Mouse (Mus musculus) MEL (cell line): ENCODE results near the gene Ndufb6. TPM values are rescaled to one million over a fixed set of nuclear protein-coding genes. Genes with fewer than 3 reads are reported as not detected.

Experiments
- DNase-seq: peaks from one replicate; pipeline ENCODE4 v3.0.0; 2011; ENCODE audit warnings: low read depth, low spot score
- H3K27ac ChIP-seq: 2 replicates; pipeline ENCODE4 v1.5.1; 2012; ENCODE audit warnings: low read depth, mild to moderate bottlenecking, control low read depth, low read length, moderate library complexity; ENCODE audit not compliant: control insufficient read depth
- H3K27me3 ChIP-seq, 2 experiments: fragments of 150-350 bp in 1 of 2; sonication (generic) in 1 of 2; 2 replicates each; pipeline ENCODE4 v1.6.1; 2012; ENCODE audit warnings: low read length in 2 of 2, mild to moderate bottlenecking in 2 of 2, improper control_type of control experiment in 1 of 2, moderate library complexity in 1 of 2; ENCODE audit not compliant: insufficient read depth in 2 of 2, control insufficient read depth in 1 of 2
- H3K36me3 ChIP-seq, 2 experiments: 2 replicates each; pipeline ENCODE4 v1.6.1; 2012 to 2014; ENCODE audit warnings: low read length in 2 of 2, improper control_type of control experiment in 1 of 2, inconsistent platforms in 1 of 2, mild to moderate bottlenecking in 1 of 2; ENCODE audit not compliant: insufficient read depth in 2 of 2, control insufficient read depth in 1 of 2
- H3K4me1 ChIP-seq, 2 experiments: fragments of 150-350 bp in 1 of 2; sonication (generic) in 1 of 2; 2 replicates each; pipeline ENCODE4 v1.6.1; 2012; ENCODE audit warnings: low read length in 2 of 2, improper control_type of control experiment in 1 of 2, mild to moderate bottlenecking in 1 of 2; ENCODE audit not compliant: insufficient read depth in 2 of 2, control insufficient read depth in 1 of 2
- H3K4me3 ChIP-seq, 2 experiments: fragments of 150-350 bp in 1 of 2; sonication (generic) in 1 of 2; 2 replicates each; pipeline ENCODE4 v1.5.1; 2012; ENCODE audit warnings: low read depth in 2 of 2, low read length in 2 of 2, mild to moderate bottlenecking in 2 of 2, moderate library complexity in 2 of 2, control low read depth in 1 of 2, improper control_type of control experiment in 1 of 2; ENCODE audit not compliant: control insufficient read depth in 1 of 2, insufficient read depth in 1 of 2
- H3K79me2 ChIP-seq: 2 replicates; pipeline ENCODE4 v1.6.1; 2012; ENCODE audit warnings: mild to moderate bottlenecking, low read length, moderate library complexity; ENCODE audit not compliant: control insufficient read depth, poor library complexity, insufficient read depth
- H3K9ac ChIP-seq: 2 replicates; pipeline ENCODE4 v1.6.1; 2012; ENCODE audit warnings: low read depth, mild to moderate bottlenecking, control low read depth, low read length, moderate library complexity; ENCODE audit not compliant: control insufficient read depth, poor library complexity, severe bottlenecking
- H3K9me3 ChIP-seq: fragments of 150-350 bp; sonication (generic); replicated peaks from 2 replicates; pipeline ENCODE4 v1.6.1; 2012; ENCODE audit warnings: mild to moderate bottlenecking, low read length, improper control_type of control experiment, moderate library complexity; ENCODE audit not compliant: insufficient read depth
- CHD1 ChIP-seq: IDR thresholded peaks from 2 replicates; pipeline ENCODE4 v1.6.1; 2012; ENCODE audit warnings: low read depth, mild to moderate bottlenecking, inconsistent platforms, low read length, improper control_type of control experiment
- CHD2 ChIP-seq: IDR thresholded peaks from 2 replicates; pipeline ENCODE4 v1.6.1; 2011; ENCODE audit warnings: low read length, improper control_type of control experiment
- CTCF ChIP-seq, 3 experiments: IDR thresholded peaks in 2 of 3; conservative IDR thresholded peaks in 1 of 3; 2 replicates each; pipeline ENCODE4 v1.5.1; 2011 to 2012; ENCODE audit warnings: low read length in 3 of 3, low read depth in 2 of 3, mild to moderate bottlenecking in 2 of 3, improper control_type of control experiment in 1 of 3, inconsistent platforms in 1 of 3, mixed read lengths in 1 of 3, moderate library complexity in 1 of 3; ENCODE audit not compliant: control insufficient read depth in 1 of 3, insufficient read depth in 1 of 3, poor library complexity in 1 of 3, severe bottlenecking in 1 of 3
- E2F4 ChIP-seq: IDR thresholded peaks from 2 replicates; pipeline ENCODE4 v1.6.1; 2011; ENCODE audit warnings: low read depth, low read length, improper control_type of control experiment, borderline replicate concordance
- ELF1 ChIP-seq: IDR thresholded peaks from 2 replicates; pipeline ENCODE4 v1.6.1; 2014; ENCODE audit warnings: low read depth, mild to moderate bottlenecking, inconsistent platforms, low read length, improper control_type of control experiment, moderate library complexity
- EP300 ChIP-seq, 2 experiments: IDR thresholded peaks; 2 replicates each; pipeline ENCODE4 v1.6.1; 2011; ENCODE audit warnings: improper control_type of control experiment in 2 of 2, low read length in 2 of 2, low read depth in 1 of 2, mild to moderate bottlenecking in 1 of 2
- ETS1 ChIP-seq: IDR thresholded peaks from 2 replicates; pipeline ENCODE4 v1.6.1; 2012; ENCODE audit warnings: low read depth, mild to moderate bottlenecking, inconsistent platforms, low read length, improper control_type of control experiment, moderate library complexity
- GATA1 ChIP-seq: IDR thresholded peaks from 2 replicates; pipeline ENCODE4 v1.6.1; 2011; ENCODE audit warnings: low read depth, low read length, improper control_type of control experiment
- HCFC1 ChIP-seq: IDR thresholded peaks from 2 replicates; pipeline ENCODE4 v1.6.1; 2012; ENCODE audit warnings: low read depth, mild to moderate bottlenecking, inconsistent platforms, low read length, improper control_type of control experiment, moderate library complexity
- KAT2A ChIP-seq: conservative IDR thresholded peaks from 2 replicates; pipeline ENCODE4 v1.6.1; 2012; ENCODE audit warnings: low read depth, low read length, improper control_type of control experiment, inconsistent platforms
- MAX ChIP-seq: IDR thresholded peaks from 2 replicates; pipeline ENCODE4 v1.6.1; 2011; ENCODE audit warnings: low read length, improper control_type of control experiment
- MEF2A ChIP-seq: IDR thresholded peaks from 2 replicates; pipeline ENCODE4 v1.6.1; 2014; ENCODE audit warnings: low read depth, mild to moderate bottlenecking, inconsistent platforms, low read length, improper control_type of control experiment; ENCODE audit not compliant: poor library complexity, insufficient replicate concordance, severe bottlenecking; ENCODE audit errors: extremely low read depth
- MXI1 ChIP-seq: IDR thresholded peaks from 2 replicates; pipeline ENCODE4 v1.6.1; 2011; ENCODE audit warnings: mild to moderate bottlenecking, low read depth, low read length, improper control_type of control experiment
- MYB ChIP-seq: IDR thresholded peaks from 2 replicates; pipeline ENCODE4 v1.6.1; 2011; ENCODE audit warnings: mild to moderate bottlenecking, low read depth, low read length, improper control_type of control experiment
- MYC ChIP-seq: IDR thresholded peaks from 2 replicates; pipeline ENCODE4 v1.6.1; 2011; ENCODE audit warnings: low read depth, mild to moderate bottlenecking, low read length, improper control_type of control experiment, moderate library complexity
- NELFE ChIP-seq: IDR thresholded peaks from 2 replicates; pipeline ENCODE4 v1.6.1; 2011; ENCODE audit warnings: low read depth, low read length, improper control_type of control experiment
- NRF1 ChIP-seq: IDR thresholded peaks from 2 replicates; pipeline ENCODE4 v1.6.1; 2014; ENCODE audit warnings: low read depth, mild to moderate bottlenecking, inconsistent platforms, low read length, improper control_type of control experiment, moderate library complexity; ENCODE audit not compliant: poor library complexity, insufficient read depth, severe bottlenecking
- POLR2AphosphoS2 ChIP-seq: IDR thresholded peaks from 2 replicates; pipeline ENCODE4 v1.6.1; 2011; ENCODE audit warnings: low read length, improper control_type of control experiment
- POLR2AphosphoS5 ChIP-seq: IDR thresholded peaks from 2 replicates; pipeline ENCODE4 v1.6.1; 2012; ENCODE audit warnings: low read depth, borderline replicate concordance, mild to moderate bottlenecking, inconsistent platforms, low read length, moderate library complexity, mixed read lengths
- RAD21 ChIP-seq: IDR thresholded peaks from 2 replicates; pipeline ENCODE4 v1.6.1; 2011; ENCODE audit warnings: mild to moderate bottlenecking, low read depth, low read length, improper control_type of control experiment
- SMC3 ChIP-seq: IDR thresholded peaks from 2 replicates; pipeline ENCODE4 v1.6.1; 2011; ENCODE audit warnings: low read depth, low read length, improper control_type of control experiment
- TAL1 ChIP-seq: IDR thresholded peaks from 2 replicates; pipeline ENCODE4 v1.6.1; 2012; ENCODE audit warnings: mild to moderate bottlenecking, inconsistent platforms, low read length, moderate library complexity, mixed read lengths
- TBP ChIP-seq: IDR thresholded peaks from 2 replicates; pipeline ENCODE4 v1.8.0; 2011; ENCODE audit warnings: low read depth, low read length, improper control_type of control experiment
- TCF12 ChIP-seq: IDR thresholded peaks from 2 replicates; pipeline ENCODE4 v1.6.1; 2014; ENCODE audit warnings: low read depth, mild to moderate bottlenecking, inconsistent platforms, low read length, improper control_type of control experiment, moderate library complexity
- UBTF ChIP-seq: IDR thresholded peaks from 2 replicates; pipeline ENCODE4 v1.6.1; 2012; ENCODE audit warnings: low read depth, mild to moderate bottlenecking, inconsistent platforms, low read length, improper control_type of control experiment, moderate library complexity, borderline replicate concordance; ENCODE audit not compliant: insufficient read depth
- USF1 ChIP-seq: IDR thresholded peaks from 2 replicates; pipeline ENCODE4 v1.6.1; 2014; ENCODE audit warnings: low read depth, mild to moderate bottlenecking, inconsistent platforms, low read length, improper control_type of control experiment, moderate library complexity
- USF2 ChIP-seq, 2 experiments: IDR thresholded peaks; 2 replicates each; pipeline ENCODE4 v1.6.1; 2011 to 2012; ENCODE audit warnings: improper control_type of control experiment in 2 of 2, low read length in 2 of 2, borderline replicate concordance in 1 of 2, inconsistent platforms in 1 of 2, low read depth in 1 of 2, mild to moderate bottlenecking in 1 of 2; ENCODE audit not compliant: insufficient read depth in 1 of 2
- ZNF384 ChIP-seq: IDR thresholded peaks from 2 replicates; pipeline ENCODE4 v1.6.1; 2012; ENCODE audit warnings: low read depth, mild to moderate bottlenecking, inconsistent platforms, low read length, improper control_type of control experiment
- polyA plus RNA-seq, 2 experiments: library from polyadenylated mRNA; stranded (reverse) in 1 of 2; unstranded in 1 of 2; fragments of >175 nt in 1 of 2; fragments of >200 nt in 1 of 2; gene quantifications; 2 replicates each; pipeline versions ENCODE4 v1.2.1 to v1.2.4; 2012; ENCODE audit warnings: low replicate concordance in 2 of 2, low read depth in 1 of 2; ENCODE audit not compliant: insufficient read length in 2 of 2, insufficient read depth in 1 of 2, missing spikeins in 1 of 2
- total RNA-seq: library from RNA; depleted of rRNA; stranded (reverse); fragments of 300-350 nt; gene quantifications from 2 replicates; pipeline ENCODE4 v1.2.3, GENCODE M21; 2012

The Ndufb6 gene
- total and polyA plus RNA-seq, 3 experiments = 146 to 229 TPM; not detected in 1

DNA sequence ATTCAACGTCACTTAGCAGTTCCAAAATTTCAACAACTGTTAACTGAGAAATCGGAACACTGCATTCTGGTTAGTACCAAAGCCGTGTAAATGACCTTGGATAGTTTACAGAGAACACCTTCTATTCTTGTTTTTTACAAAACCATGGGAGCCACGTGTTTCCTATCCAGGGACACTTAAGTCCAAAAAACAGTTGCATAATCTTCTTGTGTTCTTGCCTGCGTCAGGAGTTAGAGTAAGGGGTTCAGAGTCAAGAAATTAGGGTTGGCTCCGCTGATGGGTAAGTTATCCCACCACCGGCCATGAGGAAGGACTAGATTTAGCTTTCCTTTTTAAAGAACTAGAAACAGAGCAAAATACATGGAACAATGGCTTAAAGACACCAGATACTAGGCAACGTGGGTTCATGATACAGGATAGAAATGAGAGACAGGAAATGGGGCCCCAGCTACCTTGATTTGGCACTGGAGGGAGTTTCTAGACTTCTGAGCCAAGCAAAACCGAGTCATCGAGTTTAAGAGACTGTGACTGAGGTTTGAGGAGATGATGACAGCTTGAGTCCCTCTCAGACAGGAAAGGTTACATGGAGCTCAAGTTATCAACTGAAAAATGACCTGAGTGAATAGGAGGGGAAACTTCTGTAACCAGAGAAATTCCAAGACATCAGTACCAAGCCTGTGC, 23.4 kb upstream of the Ndufb6 start:
- DNase-seq = no peak
- Histone ChIP-seq H3K4me3 (no peak overlapping the region), H3K27ac (no peak overlapping the region), H3K9ac (no peak overlapping the region), H3K9me3 (no peaks in the 10 kb centered on the region), H3K4me1 (peaks cover 5 to 15% of the 10 kb centered on the region in 2 experiments), H3K79me2 (no peaks in the 10 kb centered on the region), H3K27me3 (no peaks in the 10 kb centered on the region; a peak in 3 of 4 replicates), H3K36me3 (peaks cover 0 to 14% of the 10 kb centered on the region in 2 experiments; a peak in 2 of 4 replicates)
- TF ChIP-seq MYC (no peak), CTCF (IDR thresholded peaks at IDR 0.05 in 2 of 3, conservative IDR thresholded peaks at IDR 0.05 in 1 of 3; ENCODE audit: control insufficient read depth in 1 of 3, insufficient read depth in 1 of 3, low read depth in 2 of 3, low read length in 3 of 3, poor library complexity in 1 of 3, severe bottlenecking in 1 of 3) (no peak), KAT2A (no peak), TBP (no peak), TAL1 (no peak), USF1 (no peak), ZNF384 (no peak), POLR2AphosphoS5 (no peak)

DNA sequence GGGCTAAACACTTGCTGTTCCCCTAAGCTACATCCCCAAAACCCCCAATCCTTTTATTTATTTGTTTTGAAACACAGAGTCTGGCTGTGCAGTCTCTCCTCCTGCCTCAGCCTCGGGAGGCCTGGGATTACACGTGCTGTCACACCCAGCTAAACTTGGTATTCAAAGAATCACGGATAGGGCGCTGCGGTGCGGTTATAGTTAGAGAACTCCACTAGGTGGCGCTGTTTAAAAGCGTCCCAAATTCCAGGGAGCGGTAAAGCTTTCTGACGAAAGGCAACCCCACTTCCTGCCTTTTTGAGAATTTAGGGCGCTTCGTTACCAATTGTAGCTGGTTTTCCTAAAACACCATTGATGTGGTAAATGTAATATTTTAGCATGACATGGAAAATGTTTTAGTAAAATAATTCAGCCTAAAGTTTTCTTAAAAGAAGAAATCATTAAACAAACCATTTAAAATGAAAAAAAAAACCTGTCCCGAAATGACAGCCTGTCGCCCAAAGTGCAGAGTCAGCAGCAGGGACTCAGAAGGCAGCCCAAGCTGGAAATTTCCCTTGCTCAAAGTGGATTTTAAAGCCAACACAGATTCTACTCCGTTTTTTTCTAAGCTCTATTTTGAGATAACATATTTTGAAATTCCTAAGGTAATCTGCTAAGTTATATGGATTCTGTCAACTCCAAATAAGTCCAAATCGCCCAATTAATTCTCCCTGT, 22.0 kb upstream of the Ndufb6 start:
- Histone ChIP-seq H3K36me3 (peaks cover 0 to 14% of the 10 kb centered on the region in 2 experiments; a peak in 2 of 4 replicates), H3K4me1 (peaks cover 5 to 15% of the 10 kb centered on the region in 2 experiments), H3K27ac (no peak overlapping the region), H3K79me2 (no peaks in the 10 kb centered on the region), H3K9ac (peak overlapping the region; percentile 47), H3K27me3 (no peaks in the 10 kb centered on the region; a peak in 3 of 4 replicates), H3K9me3 (no peaks in the 10 kb centered on the region), H3K4me3 (peak overlapping the region; percentile 14 to 67; a peak in 3 of 4 replicates)
- peak; percentile 91 for DNase-seq
- TF ChIP-seq TAL1 (no peak), UBTF (no peak), MEF2A (no peak), TCF12 (no peak), HCFC1 (no peak), KAT2A (no peak), TBP (no peak), CHD1 (no peak), NRF1 (no peak), SMC3 (peak; percentile 88), CHD2 (no peak), EP300 (IDR thresholded peaks at IDR 0.05; ENCODE audit: low read depth in 1 of 2, low read length in 2 of 2) (peak in 1 of 2 experiments; percentile 44; a peak in 2 of 4 replicates), ETS1 (peak; percentile 40; the same call in 1 of the 2 replicates), E2F4 (no peak), GATA1 (no peak), USF2 (IDR thresholded peaks at IDR 0.05; ENCODE audit: borderline replicate concordance in 1 of 2, insufficient read depth in 1 of 2, low read depth in 1 of 2, low read length in 2 of 2) (no peak), MXI1 (peak; percentile 76), ZNF384 (peak; percentile 49), MYB (no peak), MAX (peak; percentile 92), RAD21 (peak; percentile 93), MYC (peak; percentile 70), ELF1 (peak; percentile 71), POLR2AphosphoS2 (no peak), NELFE (no peak)
